Comparison of ENCODE assay signal across 18 mouse cellular contexts in the genomic region with DNA sequence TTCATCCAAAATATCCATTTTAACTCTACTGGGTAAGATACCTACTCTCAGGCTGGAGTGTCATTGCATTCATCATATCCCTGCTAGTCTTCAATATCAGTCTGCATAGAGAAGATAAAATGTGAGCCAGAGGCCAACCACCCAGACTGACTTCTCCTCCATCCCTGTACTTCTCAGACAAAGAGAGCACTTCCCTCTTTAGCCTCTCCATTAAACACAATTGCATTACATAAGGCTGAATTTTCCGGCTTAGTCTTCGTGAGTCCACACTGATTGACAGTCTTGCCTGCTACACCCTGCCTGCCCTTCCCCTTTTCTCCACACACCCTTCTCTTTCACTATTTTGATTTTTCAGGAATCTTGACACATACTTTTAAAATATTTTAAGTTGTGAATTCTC.
"Had no signal": no experiment of that assay in that cellular context is flagged by ENCODE, and none has a peak within 500 bp of the region (broad histone marks: within the 10 kb centered on the region; RNA-seq: fewer than 3 reads in every experiment).

No protein-coding gene starts in this region.

- DNase-seq: lung, adult 18-20 months; lung, embryonic 14.5 days; lung, postnatal 10 days; lung, postnatal 4 days; midbrain, embryonic 14.5 days; retina, postnatal 1 day; right cerebral cortex, adult 18-20 months; right cerebral cortex, postnatal 14 days; thymus, adult 2 months; thymus, postnatal 25 days; thymus, postnatal 4 days had no signal

- H3K27me3 ChIP-seq: midbrain, embryonic 12.5 days; neural tube, embryonic 12.5 days; stomach, embryonic 15.5 days had no signal

- H3K27ac ChIP-seq: liver, embryonic 14.5 days; midbrain, embryonic 10.5 days; midbrain, embryonic 12.5 days; neural tube, embryonic 12.5 days; stomach, embryonic 15.5 days; stomach, postnatal 0 days had no signal

- H3K9ac ChIP-seq: liver, embryonic 14.5 days; lung, embryonic 14.5 days; midbrain, embryonic 12.5 days; neural tube, embryonic 12.5 days; stomach, embryonic 15.5 days had no signal

- H3K4me3 ChIP-seq: midbrain, embryonic 10.5 days; midbrain, embryonic 12.5 days; neural tube, embryonic 12.5 days; stomach, embryonic 15.5 days had no signal

- H3K36me3 ChIP-seq: midbrain, embryonic 10.5 days; midbrain, embryonic 12.5 days; neural tube, embryonic 12.5 days; stomach, embryonic 15.5 days had no signal

- H3K9me3 ChIP-seq: midbrain, embryonic 10.5 days; midbrain, embryonic 12.5 days; neural tube, embryonic 12.5 days; stomach, embryonic 15.5 days had no signal

- H3K4me1 ChIP-seq: midbrain, embryonic 10.5 days; midbrain, embryonic 12.5 days; neural tube, embryonic 12.5 days; stomach, embryonic 15.5 days had no signal

- ATAC-seq: midbrain, embryonic 16.5 days had no signal
